Mouse (Mus musculus) hindbrain, embryonic 10.5 days (tissue): ENCODE data around the gene Rrp9. TPM values are rescaled to one million over a fixed set of nuclear protein-coding genes. Genes with fewer than 3 reads are reported as not detected.
A peak's percentile ranks its signal among the peaks of the same experiment; 100 is the strongest.

Experiments
- DNase-seq: peaks from one replicate; pipeline ENCODE4 v3.0.0-alpha.2; 2017; ENCODE audit warnings: low spot score
- H3K27ac ChIP-seq: fragments of 300-500 bp; sonication (generic); 2 replicates; pipeline ENCODE4 v1.5.1; 2016; ENCODE audit warnings: mild to moderate bottlenecking, moderate library complexity
- H3K27me3 ChIP-seq: fragments of 300-500 bp; sonication (generic); 2 replicates; pipeline ENCODE4 v1.6.1; 2016; ENCODE audit warnings: mild to moderate bottlenecking; ENCODE audit not compliant: poor library complexity, insufficient read depth, severe bottlenecking
- H3K36me3 ChIP-seq: fragments of 300-500 bp; sonication (generic); 2 replicates; pipeline ENCODE4 v1.6.1; 2016; ENCODE audit warnings: mild to moderate bottlenecking, moderate library complexity
- H3K4me1 ChIP-seq: fragments of 300-500 bp; sonication (generic); replicated peaks from 2 replicates; pipeline ENCODE4 v1.6.1; 2016; ENCODE audit warnings: mild to moderate bottlenecking
- H3K4me3 ChIP-seq: fragments of 300-500 bp; sonication (generic); 2 replicates; pipeline ENCODE4 v1.5.1; 2016; ENCODE audit warnings: mild to moderate bottlenecking, moderate library complexity
- H3K9me3 ChIP-seq: fragments of 300-500 bp; sonication (generic); 2 replicates; pipeline ENCODE4 v1.6.1; 2016; ENCODE audit warnings: mild to moderate bottlenecking, moderate library complexity
- WGBS: fragments of 180-500 bp; shearing (Covaris S2); methylation state at CpG from one replicate; pipeline ENCODE4 v1.1.7; 2016; 5-methylcytosine and 5-hydroxymethylcytosine counted together
- polyA plus RNA-seq: library from polyadenylated mRNA; unstranded; fragments of >200 nt; fragmentation: Nextera tagmentation; extraction: Ambion mirVana; gene quantifications from 2 replicates; pipeline ENCODE4 v1.2.1, GENCODE M21; 2016

Gene Rrp9
- polyA plus RNA-seq, 1 experiment from 2014 or later: 64.1 TPM

- no peaks in the 10 kb centered on the region for H3K9me3 ChIP-seq
- no peaks in the 10 kb centered on the region for H3K36me3 ChIP-seq
- no peaks in the 10 kb centered on the region for H3K4me1 ChIP-seq
- H3K4me3 ChIP-seq: no peak within 1 kb of the TSS
- 92% methylated on average over 4 of the region's 4 CpGs for WGBS
- H3K27ac ChIP-seq: no peak within 1 kb of the TSS
- DNase-seq: no peak
- H3K27me3 ChIP-seq: no peaks in the 10 kb centered on the region
Observed at GRCm38 (mm10) chr9:106514273-106514672, 38.5 kb downstream of the Rrp9 start, which contains the start of gene Iqcf5. TSS of gene Iqcf5 (plus strand) at chr9:106514573.

- no peaks in the 10 kb centered on the region for H3K4me1 ChIP-seq
- 75% methylated on average over 2 of the region's 2 CpGs for WGBS
- DNase-seq: no peak
- H3K27ac ChIP-seq: no peak overlapping the region
- no peaks in the 10 kb centered on the region for H3K9me3 ChIP-seq
- H3K4me3 ChIP-seq: no peak overlapping the region
- no peaks in the 10 kb centered on the region for H3K36me3 ChIP-seq
- no peaks in the 10 kb centered on the region for H3K27me3 ChIP-seq
Observed at GRCm38 (mm10) chr9:106519433-106519832, 43.7 kb downstream of the Rrp9 start.

DNA sequence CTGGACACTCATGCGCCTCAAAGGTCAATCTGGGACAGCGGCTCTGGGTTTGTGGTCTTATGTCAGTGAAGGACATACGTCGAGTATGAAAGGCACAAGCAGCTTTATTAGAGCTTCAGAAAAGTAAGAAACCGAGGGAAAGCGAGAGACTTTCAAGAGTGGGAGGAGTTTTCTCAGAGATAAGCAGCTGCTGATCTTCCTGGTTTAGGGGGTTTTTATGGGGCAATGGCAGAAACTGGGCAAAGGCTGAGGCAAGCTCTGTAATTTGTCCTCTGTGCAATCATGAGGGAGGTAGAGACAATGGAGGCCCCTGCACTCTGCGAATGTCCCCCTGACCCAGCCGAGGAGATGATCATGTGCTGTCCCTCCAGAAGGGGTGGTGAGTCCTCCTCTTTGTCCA is 44.1 kb downstream of the Rrp9 start:
- Histone ChIP-seq H3K9me3 (no peaks in the 10 kb centered on the region), H3K36me3 (no peaks in the 10 kb centered on the region), H3K4me3 (no peak overlapping the region), H3K4me1 (no peaks in the 10 kb centered on the region), H3K27ac (no peak overlapping the region), H3K27me3 (no peaks in the 10 kb centered on the region)
- WGBS: 83% methylated on average over 8 of the region's 8 CpGs
- no peak for DNase-seq

DNA sequence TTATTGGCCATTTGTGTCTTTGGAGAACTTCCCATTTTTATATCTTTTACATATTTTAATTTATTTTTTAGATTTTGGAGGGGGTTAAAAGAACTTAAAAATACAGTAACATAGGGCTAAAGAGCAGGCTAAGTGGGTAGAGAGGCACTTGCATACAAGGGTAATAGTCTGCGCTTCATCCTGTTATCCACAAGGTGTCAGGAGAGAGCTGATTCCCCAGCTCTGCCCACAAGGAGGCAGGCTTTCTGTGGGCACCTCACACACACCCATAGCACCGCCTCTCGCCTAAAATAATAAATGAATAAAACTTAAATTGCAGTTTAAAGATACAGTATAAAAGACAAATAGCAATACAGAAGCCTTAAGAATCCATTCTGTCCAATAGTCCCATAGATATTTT is 56.1 kb downstream of the Rrp9 start:
- Histone ChIP-seq H3K36me3 (no peaks in the 10 kb centered on the region), H3K9me3 (no peaks in the 10 kb centered on the region), H3K4me3 (no peak overlapping the region), H3K27me3 (no peaks in the 10 kb centered on the region), H3K4me1 (no peaks in the 10 kb centered on the region), H3K27ac (no peak overlapping the region)
- DNase-seq: peak; percentile 17
- WGBS: 32% methylated on average over 3 of the region's 3 CpGs

DNA sequence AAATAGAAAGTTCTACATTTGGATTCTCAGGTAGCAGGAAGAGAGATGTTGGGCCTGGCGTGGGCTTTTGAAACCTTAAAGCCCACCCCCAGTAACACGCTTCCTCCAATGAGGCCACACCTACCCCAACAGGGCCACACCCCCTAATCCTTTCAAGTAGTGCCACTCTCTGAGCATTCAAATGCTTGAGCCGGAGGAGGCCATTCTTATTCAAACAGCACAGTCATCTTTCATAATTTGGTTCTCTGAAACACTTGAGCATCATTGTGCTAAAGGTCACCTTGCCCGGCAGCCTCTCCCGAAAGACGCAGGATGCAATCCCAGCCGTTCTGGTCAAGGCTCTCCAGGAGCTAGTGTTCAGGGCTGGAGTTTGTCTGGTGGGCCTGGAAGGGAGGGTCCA is 58.5 kb downstream of the Rrp9 start:
- no peaks in the 10 kb centered on the region for H3K27me3 ChIP-seq
- no peak overlapping the region for H3K4me3 ChIP-seq
- H3K27ac ChIP-seq: no peak overlapping the region
- no peaks in the 10 kb centered on the region for H3K9me3 ChIP-seq
- H3K36me3 ChIP-seq: no peaks in the 10 kb centered on the region
- DNase-seq: no peak
- no peaks in the 10 kb centered on the region for H3K4me1 ChIP-seq
- 92% methylated on average over 7 of the region's 7 CpGs for WGBS

DNA sequence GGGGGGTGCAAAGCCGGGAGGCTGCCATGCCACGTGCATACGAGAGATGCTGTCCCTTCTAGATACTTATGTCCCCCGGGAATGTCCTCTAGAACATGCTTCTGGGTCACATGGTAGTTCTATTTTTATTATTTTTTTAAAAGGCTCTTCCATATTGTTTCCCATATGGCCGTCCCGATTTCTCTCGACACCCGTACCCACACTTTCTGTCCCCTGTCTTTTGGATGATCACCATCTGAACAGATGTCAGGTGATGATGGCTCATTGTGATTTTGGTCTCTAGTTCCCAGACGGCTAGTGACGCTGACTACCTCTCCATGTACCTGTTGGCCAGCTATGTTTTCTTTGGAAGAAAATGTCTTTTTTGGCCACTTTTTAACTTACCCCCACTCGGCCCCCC is 59.2 kb downstream of the Rrp9 start:
- H3K27me3 ChIP-seq: no peaks in the 10 kb centered on the region
- no peaks in the 10 kb centered on the region for H3K36me3 ChIP-seq
- WGBS: 93% methylated on average over 11 of the region's 11 CpGs
- no peaks in the 10 kb centered on the region for H3K4me1 ChIP-seq
- no peak overlapping the region for H3K4me3 ChIP-seq
- H3K9me3 ChIP-seq: no peaks in the 10 kb centered on the region
- H3K27ac ChIP-seq: no peak overlapping the region
- DNase-seq: no peak

Other genes with a start within 250 kb of the Rrp9 start
- 60.4 and 78.6 TPM in 2 replicates for gene Alas1, start 227.3 kb upstream of the Rrp9 start, polyA plus RNA-seq
- gene Poc1a, start 194.9 kb upstream of the Rrp9 start, polyA plus RNA-seq: 36.7 and 41.8 TPM in 2 replicates
- gene Dusp7, start 107.3 kb upstream of the Rrp9 start, polyA plus RNA-seq: 16.1 and 16.6 TPM in 2 replicates
- gene Rpl29, start 46.5 kb upstream of the Rrp9 start, polyA plus RNA-seq: 912 and 973 TPM in 2 replicates
- gene Acy1, start 37.6 kb upstream of the Rrp9 start, polyA plus RNA-seq: 36.7 and 37.0 TPM in 2 replicates
- gene Abhd14b, start 28.5 kb upstream of the Rrp9 start, polyA plus RNA-seq: 5.7 and 6.0 TPM in 2 replicates
- gene Abhd14a, start 28.3 kb upstream of the Rrp9 start, polyA plus RNA-seq: 39.7 and 41.9 TPM in 2 replicates
- 395 and 430 TPM in 2 replicates for gene Pcbp4, start 22.7 kb upstream of the Rrp9 start, polyA plus RNA-seq
- gene Gpr62, start 10.0 kb upstream of the Rrp9 start, polyA plus RNA-seq: 0.10 and 0.17 TPM in 2 replicates
- gene Parp3, start 986 bp downstream of the Rrp9 start, polyA plus RNA-seq: 1.6 and 1.8 TPM in 2 replicates
- gene Iqcf1, start 24.0 kb downstream of the Rrp9 start, polyA plus RNA-seq: not detected in 2 replicates
- gene Iqcf5, start 38.6 kb downstream of the Rrp9 start, polyA plus RNA-seq: not detected in 2 replicates
- not detected in 2 replicates for gene Iqcf3, start 85.7 kb downstream of the Rrp9 start, polyA plus RNA-seq
- not detected in 2 replicates for gene Iqcf4, start 95.0 kb downstream of the Rrp9 start, polyA plus RNA-seq
- gene Iqcf6, start 150.6 kb downstream of the Rrp9 start, polyA plus RNA-seq: not detected in 2 replicates
- 21.5 and 25.9 TPM in 2 replicates for gene Grm2, start 180.1 kb downstream of the Rrp9 start, polyA plus RNA-seq
- 31.3 and 31.6 TPM in 2 replicates for gene Tex264, start 210.0 kb downstream of the Rrp9 start, polyA plus RNA-seq